Mouse (Mus musculus): ENCODE results near the gene Paf1.

DNA sequence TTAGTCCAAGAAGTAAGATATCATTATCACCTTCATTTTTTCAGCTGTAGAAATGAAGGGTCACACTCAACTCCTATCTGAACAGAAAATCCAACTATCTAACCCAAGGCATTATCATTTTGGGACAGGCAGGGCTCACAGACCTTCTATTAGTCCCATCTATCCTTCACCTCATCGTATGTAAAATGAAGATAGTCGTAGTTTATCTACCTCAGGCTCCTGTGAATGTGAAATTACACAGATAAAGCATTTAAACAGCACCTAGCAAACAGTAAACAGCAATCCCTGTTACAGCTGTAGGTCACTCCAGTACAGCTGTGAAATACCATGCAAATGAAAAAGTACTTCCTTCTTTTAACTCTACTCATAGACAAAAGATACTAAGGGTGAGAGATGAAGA lies 39.5 kb downstream of the Paf1 start:
- TF ChIP-seq CTCF (IDR thresholded peaks at IDR 0.05; ENCODE audit: borderline replicate concordance, insufficient read depth, low read length) (no peak), POLR2A (IDR thresholded peaks at IDR 0.05; ENCODE audit: low read depth, low read length) (no peak)
